27 mouse cellular contexts compared by ENCODE assay signal in the genomic region with DNA sequence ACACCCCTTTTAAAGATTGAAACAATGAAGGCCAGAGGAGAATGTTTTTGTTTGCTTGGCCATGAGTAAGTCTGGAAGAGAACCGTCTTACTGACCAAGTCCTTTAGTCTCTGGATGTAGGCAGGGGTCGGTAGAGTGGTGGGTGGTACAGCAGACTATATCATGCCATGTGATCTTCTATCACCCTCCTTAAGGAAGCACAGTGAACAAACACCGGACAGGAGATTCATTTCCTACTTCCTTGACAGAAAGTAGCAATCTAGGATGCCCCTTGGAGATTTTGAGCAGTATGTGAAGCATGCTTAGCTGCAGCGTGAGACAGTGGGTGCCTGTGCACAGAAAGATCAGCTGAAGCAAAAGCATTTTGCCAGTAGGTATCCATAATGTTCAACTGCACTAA. TPM values are rescaled to one million over a fixed set of nuclear protein-coding genes. Genes with fewer than 3 reads are reported as not detected.
"Had no signal": no experiment of that assay in that cellular context is flagged by ENCODE, and none has a peak within 500 bp of the region (broad histone marks: within the 10 kb centered on the region; RNA-seq: fewer than 3 reads in every experiment).

No protein-coding gene starts in this region.

- H3K9me3 ChIP-seq: heart, embryonic 12.5 days; hindbrain, embryonic 10.5 days; hindbrain, embryonic 12.5 days; intestine, embryonic 15.5 days; limb, embryonic 13.5 days had no signal

- H3K36me3 ChIP-seq: heart, embryonic 12.5 days; hindbrain, embryonic 10.5 days; hindbrain, embryonic 12.5 days; intestine, embryonic 15.5 days; limb, embryonic 13.5 days had no signal

- ATAC-seq: forebrain, embryonic 16.5 days; hindbrain, embryonic 16.5 days; inflammation-experienced regulatory T-cells, adult 6 months; intestine, embryonic 15.5 days; intestine, postnatal 0 days had no signal

- H3K4me3 ChIP-seq: gastrocnemius, adult 2 months; heart, adult 2 months; heart, embryonic 12.5 days; hindbrain, embryonic 10.5 days; hindbrain, embryonic 12.5 days; intestine, embryonic 15.5 days; layer of hippocampus, adult 2 months; left cerebral cortex, adult 2 months; limb, embryonic 13.5 days had no signal

- H3K9ac ChIP-seq: heart, embryonic 12.5 days; hindbrain, embryonic 12.5 days; hindbrain, embryonic 14.5 days; intestine, embryonic 15.5 days; limb, embryonic 13.5 days had no signal

- H3K27me3 ChIP-seq: heart, embryonic 12.5 days; hindbrain, embryonic 12.5 days; intestine, embryonic 15.5 days; limb, embryonic 13.5 days had no signal

- H3K27ac ChIP-seq: gastrocnemius, adult 2 months; heart, adult 2 months; hindbrain, embryonic 10.5 days; hindbrain, embryonic 12.5 days; hindbrain, embryonic 14.5 days; intestine, embryonic 15.5 days; layer of hippocampus, adult 2 months; left cerebral cortex, adult 2 months; limb, embryonic 13.5 days had no signal

- DNase-seq: gastrocnemius, adult 2 months; gastrocnemius, postnatal 10 days; gastrocnemius, postnatal 25 days; heart, adult 2 months; heart, postnatal 10 days; heart, postnatal 4 days; kidney, adult 18-20 months; kidney, adult 8-10 months; kidney, postnatal 10 days; kidney, postnatal 25 days; kidney, postnatal 4 days had no signal

- H3K4me1 ChIP-seq: heart, embryonic 12.5 days; hindbrain, embryonic 10.5 days; hindbrain, embryonic 12.5 days; intestine, embryonic 15.5 days had no signal

- H3K4me2 ChIP-seq: heart, embryonic 12.5 days; hindbrain, embryonic 12.5 days; hindbrain, embryonic 14.5 days; intestine, embryonic 15.5 days; limb, embryonic 13.5 days had no signal

RNA-seq across cellular contexts. Expression of a gene that starts 31.6 kb away (rescaled TPM):
- total RNA-seq: gastrocnemius, adult 2 months; gastrocnemius, postnatal 10 days; gastrocnemius, postnatal 25 days; gastrocnemius, postnatal 4 days; granulocyte monocyte progenitor cell, adult 5-6 weeks; heart, adult 2 months; heart, postnatal 10 days; heart, postnatal 25 days; heart, postnatal 4 days had no signal
- polyA plus RNA-seq: heart, adult 2 months; heart, embryonic 14.5 days; hindbrain, embryonic 10.5 days; inflammation-experienced regulatory T-cells, adult 6 months; intestine, embryonic 15.5 days; intestine, postnatal 0 days had no signal
